Mouse (Mus musculus): Measurements from ENCODE around the gene Ibsp.

Ibsp gene

GRCm38 (mm10) chr5:104342881-104343280 is 43.9 kb downstream of the Ibsp start:
- no peak for DNase-seq (ENCODE audit: low spot score in 2 of 2)

- no peak for DNase-seq (ENCODE audit: low spot score in 2 of 2)
Measured at GRCm38 (mm10) chr5:104344526-104345240, 45.7 kb downstream of the Ibsp start.

GRCm38 (mm10) chr5:104345241-104345630 is 46.3 kb downstream of the Ibsp start:
- no peak for DNase-seq (ENCODE audit: low spot score in 2 of 2)

GRCm38 (mm10) chr5:104351041-104351440 is 52.1 kb downstream of the Ibsp start:
- no peak for DNase-seq (ENCODE audit: low spot score in 2 of 2)

- no peak for DNase-seq (ENCODE audit: low spot score in 2 of 2)
Measured at GRCm38 (mm10) chr5:104351874-104352273, 52.9 kb downstream of the Ibsp start.

- no peak for DNase-seq (ENCODE audit: low spot score in 2 of 2)
Measured at GRCm38 (mm10) chr5:104357575-104357974, 58.6 kb downstream of the Ibsp start.

- DNase-seq (ENCODE audit: low spot score in 2 of 2): no peak
Measured at GRCm38 (mm10) chr5:104358592-104358991, 59.6 kb downstream of the Ibsp start.

- no peak for DNase-seq (ENCODE audit: low spot score in 2 of 2)
Measured at GRCm38 (mm10) chr5:104359257-104359656, 60.3 kb downstream of the Ibsp start.

Data from urinary bladder, adult 18-20 months (tissue).